Mouse (Mus musculus): ENCODE measurements around the gene Snx10. TPM values are rescaled to one million over a fixed set of nuclear protein-coding genes. Genes with fewer than 3 reads are reported as not detected.
A peak's percentile ranks its signal among the peaks of the same experiment; 100 is the strongest.

Gene Snx10
- polyA plus RNA-seq, 1 experiment from 2014 or later: 20.2 TPM

DNA sequence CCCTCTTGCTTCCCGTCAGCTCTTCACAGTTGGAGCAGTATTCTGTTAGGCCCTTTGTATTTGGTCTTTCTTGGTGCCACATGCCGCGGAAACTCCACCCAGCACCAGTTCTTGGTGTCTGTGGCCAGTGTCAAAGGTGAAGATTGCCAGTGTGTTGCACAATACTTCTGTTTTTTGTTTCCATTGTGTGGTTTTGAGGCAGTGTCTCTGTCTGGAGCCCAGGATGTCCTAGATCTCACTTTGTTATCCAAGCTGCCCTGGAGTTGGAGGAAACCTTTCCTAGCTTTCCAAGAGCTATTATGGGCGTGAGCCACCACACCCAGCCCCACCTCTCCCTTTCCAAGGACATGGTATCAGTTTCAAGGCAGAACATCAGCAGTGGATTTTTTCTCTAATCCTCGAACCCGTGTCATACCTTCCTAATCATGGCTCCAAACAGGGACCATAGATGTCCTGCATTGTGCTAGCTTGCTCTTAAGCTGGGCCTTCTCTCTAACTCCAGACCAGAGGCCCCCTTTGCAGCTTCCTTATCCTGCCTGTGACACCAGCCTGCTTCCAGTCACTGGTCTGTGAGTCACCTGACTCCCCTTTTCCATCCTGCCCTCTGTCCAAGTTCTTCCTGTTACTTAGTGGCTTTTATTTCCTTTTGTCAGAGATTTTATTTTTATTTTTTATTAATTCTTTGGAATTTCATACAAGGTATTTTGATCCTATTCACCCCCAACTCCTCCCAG, 9.9 kb downstream of the Snx10 start:
- DNase-seq (ENCODE audit: low spot score): no peak

DNA sequence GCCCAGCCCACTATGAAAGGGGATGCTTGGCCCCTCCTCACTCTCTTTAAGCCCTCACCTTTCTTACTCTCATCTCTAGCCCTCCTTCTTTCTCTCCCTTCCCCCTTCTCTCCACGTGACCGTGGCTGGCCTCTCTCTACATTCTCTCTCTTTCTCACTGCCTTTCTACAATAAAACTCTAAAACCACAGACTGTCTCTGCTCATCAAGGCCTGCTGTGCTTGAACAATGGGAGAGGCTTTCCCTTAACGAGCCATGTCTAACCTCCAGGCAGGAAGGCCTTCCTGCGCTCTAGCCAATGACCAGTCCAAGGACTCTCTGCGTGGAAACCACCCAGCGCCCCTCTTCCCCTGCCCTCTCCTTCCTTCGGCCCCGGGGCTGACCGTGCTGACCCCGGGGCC, 11.9 kb downstream of the Snx10 start:
- no peak for DNase-seq (ENCODE audit: low spot score)

DNA sequence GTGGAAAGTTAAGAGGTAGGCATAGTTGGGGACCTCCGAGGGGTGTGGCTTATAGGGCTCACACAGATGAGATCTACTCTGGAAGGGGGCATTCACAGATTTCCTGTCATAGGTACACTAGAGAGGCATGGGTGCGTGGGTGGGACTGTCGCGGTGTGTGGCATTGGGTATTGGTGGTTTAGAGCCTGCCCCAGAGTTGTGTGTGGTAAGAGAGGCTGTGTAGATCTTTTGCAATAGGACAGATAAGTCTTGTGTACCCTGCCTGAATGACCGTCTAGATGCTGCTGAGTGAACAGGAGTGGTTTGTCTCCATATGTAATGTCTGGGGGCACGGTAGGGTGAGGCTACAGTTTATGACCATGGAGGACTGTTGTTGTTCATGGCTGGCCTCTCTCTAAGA, 16.8 kb downstream of the Snx10 start:
- DNase-seq (ENCODE audit: low spot score): no peak

DNA sequence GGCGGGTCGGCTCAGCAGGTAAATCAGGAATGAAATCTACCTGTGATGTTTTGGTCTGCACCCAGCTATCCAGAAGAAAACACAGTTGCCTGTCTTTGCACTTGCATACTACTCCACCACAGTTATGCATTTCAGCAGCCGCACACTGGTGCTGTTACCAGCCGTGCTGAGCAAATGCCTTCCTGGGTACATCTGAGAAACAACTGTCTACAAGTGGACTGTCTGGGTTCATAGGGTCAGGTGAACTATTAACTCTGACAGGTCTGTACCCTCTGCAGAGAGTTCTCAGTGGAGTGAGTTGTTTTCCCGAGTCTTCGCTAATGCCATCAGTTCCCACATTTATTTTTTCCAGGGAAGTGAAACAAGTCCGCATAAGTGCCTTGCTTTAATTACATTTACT, 17.7 kb downstream of the Snx10 start:
- DNase-seq (ENCODE audit: low spot score): no peak

DNA sequence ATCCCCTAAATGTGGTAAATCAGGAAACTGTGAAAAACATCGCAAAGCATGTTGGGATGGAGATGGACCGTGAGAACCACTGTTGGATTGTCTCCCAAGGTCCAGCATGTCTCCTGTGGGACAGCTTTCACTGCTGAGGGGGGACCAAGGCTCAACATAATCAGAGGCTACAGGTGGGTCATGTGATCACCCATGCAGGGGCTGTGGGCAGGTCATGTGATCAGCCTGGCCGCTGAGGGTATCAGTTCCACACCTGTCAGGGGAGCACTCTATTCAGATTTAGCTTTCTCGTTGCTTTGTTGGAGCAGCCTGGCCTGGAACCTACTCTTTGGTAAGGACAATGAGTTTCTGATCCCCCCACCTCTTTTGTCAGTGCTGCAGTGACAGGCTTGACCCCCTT, 18.4 kb downstream of the Snx10 start:
- no peak for DNase-seq (ENCODE audit: low spot score)

DNA sequence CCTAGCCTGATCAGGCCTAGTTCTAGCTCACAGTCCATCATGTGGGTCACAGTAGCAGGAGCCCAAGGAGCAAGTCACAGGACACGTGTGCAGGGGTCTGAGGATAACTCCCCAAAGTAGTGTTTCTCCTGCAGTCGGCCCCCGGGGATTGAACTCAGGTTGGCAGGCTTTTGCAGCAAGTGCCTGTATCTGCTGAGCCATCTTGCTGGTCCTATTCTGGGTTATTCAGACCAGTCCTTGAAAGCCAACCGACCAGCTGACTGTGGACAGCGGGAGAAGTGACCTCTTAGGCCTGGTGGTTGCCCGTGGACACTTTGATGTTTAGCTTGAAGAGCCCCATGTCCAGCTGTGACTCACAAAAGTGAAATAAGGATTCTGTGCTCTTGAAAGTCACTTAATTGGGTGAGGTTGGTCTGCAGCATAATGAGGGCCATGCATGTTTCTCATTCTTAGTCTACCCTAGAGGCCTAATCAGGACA, 20.0 kb downstream of the Snx10 start:
- no peak for DNase-seq (ENCODE audit: low spot score)

DNA sequence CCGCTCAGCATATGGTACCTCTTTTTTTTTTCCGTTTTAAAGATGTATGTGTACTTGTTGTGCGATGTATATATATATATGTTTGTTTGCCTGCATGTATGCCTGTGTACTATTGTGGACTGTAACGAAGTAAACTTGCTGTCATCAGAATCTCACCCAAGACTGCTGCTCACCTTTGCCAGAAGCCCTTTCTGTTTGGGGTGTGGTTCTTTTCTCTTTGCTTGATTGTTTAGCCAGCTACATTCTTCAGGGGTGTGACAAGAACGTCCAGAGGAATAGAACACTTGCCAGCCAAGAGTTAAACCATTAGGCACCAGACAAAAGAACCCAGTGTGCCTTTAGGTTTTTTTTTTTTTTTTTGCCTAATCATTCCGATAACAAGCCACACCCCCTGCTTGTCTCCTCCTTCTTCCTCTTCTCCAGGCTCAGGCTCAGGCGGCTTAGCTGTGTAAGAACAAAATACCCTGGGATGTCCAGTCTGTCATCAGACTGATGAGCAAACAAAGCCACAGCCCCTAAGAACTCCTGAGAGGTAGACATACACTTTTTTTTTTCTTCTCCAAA, 20.5 kb downstream of the Snx10 start:
- DNase-seq (ENCODE audit: low spot score): no peak

DNA sequence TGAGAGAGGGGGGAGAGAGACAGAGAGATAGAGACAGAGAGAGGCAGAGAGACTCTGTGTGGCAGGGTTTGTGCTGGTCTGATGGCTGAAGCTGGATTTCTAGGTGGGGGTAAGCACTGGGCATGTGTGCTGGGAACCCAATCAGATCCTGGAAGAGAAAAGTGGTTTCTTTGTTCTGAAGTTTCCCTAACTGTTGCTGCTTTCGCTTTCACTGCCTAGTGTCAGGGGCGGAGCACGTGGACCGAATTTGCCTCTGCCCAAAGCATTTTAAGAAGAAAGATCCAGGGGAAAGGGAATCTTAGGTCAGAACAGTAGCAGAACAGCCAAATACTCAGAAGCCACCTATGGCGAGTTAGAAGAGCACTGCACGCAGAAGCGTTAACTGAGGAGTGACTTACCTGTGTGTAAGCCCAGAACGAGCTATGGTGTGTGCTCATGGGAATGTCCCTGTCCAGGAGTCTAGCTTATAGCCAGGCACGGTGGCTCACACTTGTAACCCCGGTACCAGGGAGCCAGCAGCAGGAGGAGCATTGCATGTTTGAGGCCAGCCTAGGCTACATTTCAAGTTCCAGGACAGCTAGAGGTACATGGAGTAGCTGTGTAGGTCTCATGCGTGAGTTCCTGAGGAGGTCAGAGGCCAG, 21.6 kb downstream of the Snx10 start:
- peak; percentile 50 for DNase-seq (ENCODE audit: low spot score)

DNA sequence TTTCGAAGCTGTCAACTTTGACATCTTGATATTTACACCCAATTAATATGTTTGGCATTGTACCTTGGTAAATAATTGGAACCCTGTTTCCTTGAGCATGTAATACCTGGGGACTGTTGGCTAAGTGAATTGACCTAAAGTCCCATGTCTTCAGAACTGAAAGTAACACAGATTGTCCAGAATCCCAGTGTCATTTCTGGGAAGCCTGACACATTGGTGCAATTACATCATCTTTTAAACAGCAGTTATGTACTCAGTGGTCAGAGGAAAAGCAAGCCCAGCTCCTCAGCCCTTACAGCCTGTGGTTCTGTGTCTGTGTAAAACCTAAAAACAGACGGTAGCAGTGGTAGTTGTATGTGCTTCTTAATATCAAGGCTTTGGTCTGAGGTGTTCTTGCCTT, 22.4 kb downstream of the Snx10 start:
- DNase-seq (ENCODE audit: low spot score): no peak

DNA sequence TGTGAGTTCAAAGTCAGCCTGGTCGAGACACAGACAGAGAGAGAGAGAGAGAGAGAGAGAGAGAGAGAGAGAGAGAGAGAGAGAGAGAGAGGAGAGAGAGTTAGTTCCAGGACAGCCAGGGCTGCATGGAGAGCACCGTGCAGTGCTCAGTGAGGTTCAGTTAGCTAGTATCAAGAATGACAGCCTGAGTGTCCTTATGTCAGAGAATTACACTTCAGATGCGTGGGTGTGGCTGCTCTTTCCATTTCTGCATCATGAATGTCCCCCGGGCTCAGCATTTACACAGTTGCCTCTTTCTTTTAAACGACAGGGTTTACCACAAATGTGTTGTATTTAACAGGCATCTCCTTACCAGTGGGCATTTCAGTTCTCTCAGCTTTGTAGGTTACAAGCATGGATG, 25.1 kb downstream of the Snx10 start:
- DNase-seq (ENCODE audit: low spot score): no peak

DNA sequence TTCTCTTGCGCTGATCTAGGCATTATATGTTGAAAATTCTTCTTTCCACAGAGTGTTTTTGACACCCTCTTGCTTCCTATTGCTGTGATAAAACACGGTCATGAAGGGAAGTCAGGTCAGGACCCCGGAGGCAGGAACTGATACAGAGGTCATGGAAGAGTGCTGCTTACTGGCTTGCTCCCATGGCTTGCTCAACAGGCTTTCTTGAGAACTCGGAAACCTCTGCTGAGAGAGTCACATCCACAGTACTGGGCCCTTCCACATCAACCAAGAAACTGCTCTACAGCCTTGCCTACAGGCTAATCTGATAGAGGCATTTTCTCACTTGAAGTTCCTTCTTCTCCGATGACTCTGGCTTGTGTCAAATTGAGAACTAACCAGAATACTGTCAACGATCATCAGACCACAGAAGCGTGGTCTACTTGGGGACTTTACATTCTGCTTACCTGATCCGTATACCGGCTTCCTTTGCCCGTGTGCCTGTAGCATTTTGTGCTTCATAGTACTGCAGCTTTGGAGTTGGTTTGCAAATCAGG, 27.6 kb downstream of the Snx10 start:
- no peak for DNase-seq (ENCODE audit: low spot score)

DNA sequence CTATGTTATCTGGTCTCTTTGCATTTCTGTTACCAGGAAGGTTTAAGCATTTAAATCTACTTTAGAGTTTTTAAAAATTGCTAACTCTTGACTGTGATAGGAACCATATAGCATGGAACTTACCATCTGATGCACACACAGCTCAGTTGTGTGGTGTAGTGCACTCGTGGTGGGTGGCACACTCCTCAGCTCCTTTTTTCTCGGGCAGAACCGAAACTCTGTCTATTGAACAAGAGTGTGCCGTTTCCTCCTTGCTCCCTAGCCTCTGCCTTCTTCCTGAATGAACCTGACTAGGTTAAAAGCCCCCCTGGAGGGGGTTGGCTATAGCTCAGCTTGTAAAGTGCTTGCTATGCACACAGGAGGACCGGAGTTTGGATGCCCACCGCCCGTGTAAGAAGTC, 32.9 kb downstream of the Snx10 start:
- DNase-seq (ENCODE audit: low spot score): no peak

DNA sequence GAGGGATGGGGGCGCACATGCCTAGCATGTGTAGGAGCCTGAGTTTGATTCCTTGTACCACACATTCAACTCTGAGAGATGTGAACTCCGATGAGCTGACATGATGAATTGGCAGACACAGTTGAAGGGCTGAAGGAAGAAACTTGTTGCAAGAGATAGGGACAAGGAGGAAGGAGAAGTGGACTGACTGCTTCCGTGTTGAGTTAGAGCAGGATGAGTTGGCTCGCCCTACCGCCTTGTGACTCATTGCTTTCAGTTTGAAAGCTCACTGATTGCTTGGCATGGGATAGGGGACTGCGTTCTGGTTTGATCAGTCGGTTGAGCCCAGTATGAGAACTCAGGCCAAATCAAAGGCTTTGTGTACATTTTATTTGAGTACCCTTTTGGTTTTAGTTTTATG, 34.6 kb downstream of the Snx10 start:
- no peak for DNase-seq (ENCODE audit: low spot score)

DNA sequence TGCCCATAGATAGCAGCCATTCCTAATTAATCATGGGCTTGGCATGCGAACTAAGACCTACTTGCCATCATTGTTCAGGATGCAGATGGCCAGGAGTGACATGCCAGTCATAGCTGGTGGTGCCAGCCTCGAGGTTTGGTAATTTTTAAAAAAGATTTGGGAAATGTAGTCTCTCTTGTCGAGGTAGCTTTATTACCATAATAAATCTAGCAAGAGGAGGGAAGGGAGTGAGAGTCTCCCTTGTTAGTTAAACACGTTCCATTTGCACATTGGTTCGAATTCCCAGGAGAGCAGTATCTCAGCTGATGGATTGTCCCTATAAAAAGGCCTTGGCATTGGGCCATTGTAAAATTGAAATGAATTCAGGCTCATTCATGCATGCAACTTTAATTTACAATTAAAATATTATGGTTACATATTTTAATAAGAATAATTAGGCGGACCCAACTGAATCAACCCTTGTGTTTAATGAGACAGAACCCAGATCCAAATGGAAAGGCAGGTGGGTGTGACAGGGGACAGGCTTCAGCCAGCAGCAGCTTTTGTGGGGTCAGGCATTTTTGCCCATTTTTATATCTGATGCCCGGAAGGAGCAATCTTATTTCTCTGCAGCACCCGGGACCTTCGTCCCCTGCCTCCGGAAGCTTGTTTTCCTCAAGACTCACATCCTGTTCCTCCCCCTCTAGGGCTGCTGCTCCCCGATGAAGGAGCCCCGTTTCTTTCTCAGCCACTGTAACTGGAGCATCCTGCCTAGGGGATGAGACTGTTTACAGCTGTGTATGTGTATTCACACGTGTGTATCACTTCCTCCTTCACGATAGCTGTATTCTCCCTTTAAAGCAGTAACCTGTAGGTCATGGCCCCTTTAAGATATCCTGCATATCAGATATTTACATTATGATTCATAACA, 43.3 kb downstream of the Snx10 start:
- no peak for DNase-seq (ENCODE audit: low spot score)

DNA sequence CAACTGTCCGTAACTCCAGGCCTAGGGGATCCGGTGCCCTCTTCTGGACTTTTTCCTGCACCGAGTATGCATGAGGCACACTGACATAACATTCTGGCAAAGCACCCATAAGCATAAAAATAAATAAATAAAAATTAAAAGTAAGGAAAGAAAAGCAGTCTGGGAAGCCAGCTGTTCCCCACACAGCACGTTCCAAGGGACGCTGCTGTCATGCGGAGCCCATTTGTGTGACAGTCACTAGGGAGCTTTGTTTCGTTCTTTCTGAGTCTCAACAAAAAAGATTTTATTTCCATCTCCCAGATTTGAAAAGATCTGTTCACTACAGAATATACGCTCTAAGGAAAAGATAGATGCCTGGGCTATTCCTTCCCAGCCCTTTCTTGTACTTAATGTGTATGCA, 45.4 kb downstream of the Snx10 start:
- DNase-seq (ENCODE audit: low spot score): no peak

DNA sequence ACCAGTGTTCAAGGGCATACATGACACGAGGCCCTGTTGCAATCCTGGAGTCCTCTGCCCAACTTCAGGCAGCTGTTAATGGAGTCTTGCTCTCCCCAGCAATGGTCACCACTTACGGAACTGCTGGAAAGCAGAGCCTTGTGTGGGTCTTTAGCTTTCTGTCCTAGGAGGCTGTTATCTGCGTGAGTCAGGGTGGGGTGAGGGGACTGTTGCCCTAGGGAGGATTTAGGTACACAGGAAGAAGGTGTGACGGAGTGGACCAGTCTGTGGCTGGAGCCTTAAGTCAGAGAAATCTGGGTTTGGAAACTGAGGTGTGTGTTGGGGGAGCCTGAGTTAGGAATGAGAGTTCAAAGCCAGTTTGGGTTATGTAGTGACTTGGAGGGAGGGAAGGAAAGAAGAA, 49.4 kb downstream of the Snx10 start:
- DNase-seq (ENCODE audit: low spot score): no peak

DNA sequence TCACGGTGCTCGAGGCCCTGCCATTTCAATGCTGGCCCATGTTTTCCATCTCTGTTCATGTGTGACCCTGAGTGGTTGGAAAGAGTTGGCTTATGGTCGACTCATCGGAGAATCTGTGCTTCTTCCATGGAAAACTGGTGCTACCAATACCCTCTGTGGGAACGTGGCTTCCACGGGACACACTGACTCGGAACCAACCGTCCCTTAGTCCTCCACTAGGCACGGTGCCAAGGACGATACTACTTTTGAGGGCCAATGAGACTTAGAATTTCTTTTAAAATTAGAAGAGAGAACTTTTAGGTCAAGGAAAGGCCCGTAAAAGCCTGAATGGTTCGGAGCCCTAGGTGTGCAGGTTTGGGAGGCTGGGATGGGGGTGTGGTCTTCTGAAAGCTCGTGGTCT, 50.4 kb downstream of the Snx10 start:
- no peak for DNase-seq (ENCODE audit: low spot score)

DNA sequence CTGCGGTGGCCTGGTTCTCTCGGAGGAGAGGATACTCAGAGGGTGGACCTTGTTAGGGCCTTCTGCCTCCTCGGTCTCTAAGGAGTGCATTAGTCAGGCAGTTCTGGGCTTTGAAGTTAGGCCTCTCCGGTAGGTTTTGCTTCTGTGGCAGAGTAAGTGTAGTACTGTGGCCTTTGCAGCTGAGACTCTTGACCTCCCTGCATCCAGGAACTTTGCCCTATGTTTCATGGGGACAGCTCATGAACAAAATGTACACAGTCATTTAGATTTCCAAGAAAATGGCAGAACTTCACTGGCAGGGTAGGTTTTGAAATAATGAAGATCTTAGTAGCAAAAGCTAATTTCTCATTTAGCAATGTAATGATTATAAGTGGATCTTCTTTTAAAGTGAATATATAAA, 54.7 kb downstream of the Snx10 start:
- DNase-seq (ENCODE audit: low spot score): no peak

DNA sequence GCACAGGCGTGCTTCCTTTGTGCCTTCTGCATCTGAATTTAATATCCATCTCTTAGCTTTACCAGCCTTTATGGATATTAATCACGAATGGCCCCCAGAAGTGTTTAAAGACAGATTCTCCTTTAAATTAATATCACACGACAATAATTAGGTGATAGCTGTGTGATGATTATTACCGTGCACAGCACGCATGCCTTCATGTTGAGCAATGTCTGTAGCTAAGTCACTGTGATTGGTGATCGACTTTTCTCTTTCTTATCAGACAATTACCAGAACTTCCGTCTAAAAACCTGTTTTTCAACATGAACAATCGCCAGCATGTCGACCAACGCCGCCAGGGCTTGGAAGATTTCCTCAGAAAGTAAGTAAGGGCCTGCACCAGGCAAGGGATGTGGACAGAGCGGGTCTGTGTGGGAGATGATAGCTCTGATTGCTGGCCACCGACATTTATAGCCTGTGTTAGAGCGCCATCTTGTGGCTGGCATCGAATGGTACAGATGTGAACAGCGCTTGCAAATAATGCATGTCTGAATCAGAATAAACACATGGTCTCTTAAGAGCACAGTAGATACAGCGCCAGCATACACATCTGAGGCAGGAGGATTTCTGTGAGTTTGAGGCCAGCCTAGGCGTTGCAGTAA, 56.5 kb downstream of the Snx10 start:
- peak; percentile 83 for DNase-seq (ENCODE audit: low spot score)

DNA sequence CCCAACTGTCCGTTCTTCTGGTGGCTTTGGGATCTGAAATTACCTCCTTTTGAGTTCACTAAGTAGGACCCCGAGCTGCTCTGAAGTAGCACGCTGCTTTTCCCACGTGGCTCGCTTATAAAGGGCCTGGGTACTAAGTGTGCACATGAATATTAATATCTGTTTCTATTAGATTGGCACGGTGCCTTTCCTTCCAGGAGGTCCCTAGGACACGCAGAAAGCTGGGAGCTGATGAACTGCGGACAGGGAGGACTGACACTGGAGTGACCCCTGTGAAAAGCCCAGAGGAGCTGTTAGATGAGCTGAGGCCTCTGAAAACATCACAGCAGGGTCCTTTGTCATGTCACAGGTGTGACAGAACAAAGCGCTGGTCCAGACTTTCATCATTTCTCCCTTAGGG, 57.7 kb downstream of the Snx10 start:
- no peak for DNase-seq (ENCODE audit: low spot score)

DNA sequence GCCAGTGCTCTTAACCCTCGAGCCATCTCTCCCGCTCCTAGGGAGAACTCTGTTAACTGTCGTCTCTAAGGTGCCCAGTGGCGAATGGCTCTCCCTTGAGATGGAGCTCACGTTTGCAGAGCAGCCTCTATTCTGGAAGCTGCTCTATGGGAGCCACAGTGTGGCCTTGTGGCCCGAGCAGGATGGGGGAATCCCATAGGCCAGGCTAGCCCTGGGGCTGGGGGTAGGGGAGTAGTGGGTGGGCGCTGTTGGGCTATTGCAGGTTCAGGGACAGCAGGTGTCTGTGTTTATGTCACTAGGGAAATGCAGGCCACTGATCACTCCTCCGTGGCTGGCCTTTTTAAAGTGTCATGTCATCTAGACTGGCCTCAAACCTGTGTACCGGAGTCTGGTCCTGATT, 58.4 kb downstream of the Snx10 start:
- DNase-seq (ENCODE audit: low spot score): no peak

All from thymus, postnatal 0 days (tissue).